Mouse (Mus musculus) midbrain, embryonic 16.5 days (tissue): ENCODE data around the gene Tbc1d4. TPM values are rescaled to one million over a fixed set of nuclear protein-coding genes. Genes with fewer than 3 reads are reported as not detected.

Experiments
- ATAC-seq: fragments of 200-750 bp; cut with Nextera tagmentation; 2 replicates; pipeline ENCODE4 v1.8.0; 2017; ENCODE audit warnings: moderate TSS enrichment
- H3K27ac ChIP-seq: fragments of 300-500 bp; sonication (generic); 2 replicates; pipeline ENCODE4 v1.5.1; 2014; ENCODE audit warnings: mild to moderate bottlenecking, low read length, mixed read lengths
- H3K27me3 ChIP-seq: fragments of 300-500 bp; sonication (generic); 2 replicates; pipeline ENCODE4 v1.6.1; 2014; ENCODE audit warnings: low read depth, low read length, mixed read lengths; ENCODE audit not compliant: control insufficient read depth, insufficient read depth
- H3K36me3 ChIP-seq: fragments of 300-500 bp; sonication (generic); 2 replicates; pipeline ENCODE4 v1.6.1; 2014; ENCODE audit warnings: mild to moderate bottlenecking, low read length, moderate library complexity, mixed read lengths; ENCODE audit not compliant: control insufficient read depth, insufficient read depth
- H3K4me1 ChIP-seq: fragments of 300-500 bp; sonication (generic); 2 replicates; pipeline ENCODE4 v1.6.1; 2014; ENCODE audit warnings: mild to moderate bottlenecking, low read length, mixed read lengths; ENCODE audit not compliant: control insufficient read depth, insufficient read depth
- H3K4me2 ChIP-seq: fragments of 300-500 bp; sonication (generic); 2 replicates; pipeline ENCODE4 v1.6.1; 2014; ENCODE audit warnings: mild to moderate bottlenecking, low read length, mixed read lengths
- H3K4me3 ChIP-seq: fragments of 300-500 bp; sonication (generic); 2 replicates; pipeline ENCODE4 v1.5.1; 2014; ENCODE audit warnings: low read depth, mild to moderate bottlenecking, low read length, moderate library complexity, mixed read lengths
- H3K9ac ChIP-seq: fragments of 300-500 bp; sonication (generic); 2 replicates; pipeline ENCODE4 v1.6.1; 2014; ENCODE audit warnings: low read depth, low read length, mixed read lengths
- H3K9me3 ChIP-seq: fragments of 300-500 bp; sonication (generic); replicated peaks from 2 replicates; pipeline ENCODE4 v1.6.1; 2014; ENCODE audit warnings: mild to moderate bottlenecking, low read length, mixed read lengths; ENCODE audit not compliant: control insufficient read depth, poor library complexity, severe bottlenecking
- WGBS: fragments of 180-500 bp; shearing (Covaris S2); extraction: QIAGEN DNeasy Blood & Tissue Kit; methylation state at CpG from one replicate; pipeline ENCODE4 v1.1.7; 2014; 5-methylcytosine and 5-hydroxymethylcytosine counted together
- polyA plus RNA-seq: library from polyadenylated mRNA; unstranded; fragments of >200 nt; fragmentation: Nextera tagmentation; extraction: Ambion mirVana; gene quantifications from 2 replicates; pipeline ENCODE4 v1.2.1, GENCODE M21; 2015

Tbc1d4 gene
- polyA plus RNA-seq, 1 experiment from 2014 or later = 8.1 TPM

DNA sequence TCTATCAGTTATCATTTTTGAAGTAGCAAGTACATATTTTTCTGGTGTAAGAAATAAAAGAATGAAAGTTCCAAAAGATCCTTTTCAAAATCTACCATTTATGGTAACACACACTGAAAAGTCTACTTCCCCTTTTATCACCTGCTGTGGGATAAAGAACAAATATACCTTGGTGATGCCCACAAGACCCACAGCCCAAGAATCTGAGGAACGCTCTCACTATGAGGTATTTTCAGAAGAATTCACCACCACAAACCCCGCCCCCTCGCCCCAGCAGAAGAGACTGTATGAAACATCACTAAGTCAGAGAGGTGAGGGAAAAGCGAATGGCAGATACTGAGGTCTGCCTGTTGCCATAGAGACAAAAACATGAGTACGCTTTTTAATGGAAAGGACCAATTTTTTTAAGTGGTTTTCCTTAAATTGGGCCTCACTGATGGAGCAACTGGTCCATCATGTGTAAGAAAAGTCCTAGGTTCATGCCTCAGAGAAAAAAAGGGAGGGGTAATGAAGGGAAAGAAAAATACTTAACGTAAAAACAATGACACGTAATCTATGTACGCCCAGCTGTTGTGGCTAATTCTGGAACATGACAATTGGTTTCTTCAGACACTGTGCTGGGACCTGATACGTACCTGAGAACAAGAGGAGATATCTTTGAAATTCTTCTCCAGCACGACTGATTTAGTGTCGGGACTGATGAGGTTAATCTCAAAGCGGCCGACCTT, 104.4 kb downstream of the Tbc1d4 start:
- Histone ChIP-seq H3K27ac (no peak overlapping the region), H3K27me3 (no peaks in the 10 kb centered on the region), H3K4me1 (no peaks in the 10 kb centered on the region), H3K9me3 (no peaks in the 10 kb centered on the region), H3K9ac (no peak overlapping the region), H3K4me2 (no peak overlapping the region), H3K4me3 (no peak overlapping the region), H3K36me3 (no peaks in the 10 kb centered on the region)
- ATAC-seq = no peak
- WGBS = 93% methylated on average over 13 of the region's 13 CpGs

DNA sequence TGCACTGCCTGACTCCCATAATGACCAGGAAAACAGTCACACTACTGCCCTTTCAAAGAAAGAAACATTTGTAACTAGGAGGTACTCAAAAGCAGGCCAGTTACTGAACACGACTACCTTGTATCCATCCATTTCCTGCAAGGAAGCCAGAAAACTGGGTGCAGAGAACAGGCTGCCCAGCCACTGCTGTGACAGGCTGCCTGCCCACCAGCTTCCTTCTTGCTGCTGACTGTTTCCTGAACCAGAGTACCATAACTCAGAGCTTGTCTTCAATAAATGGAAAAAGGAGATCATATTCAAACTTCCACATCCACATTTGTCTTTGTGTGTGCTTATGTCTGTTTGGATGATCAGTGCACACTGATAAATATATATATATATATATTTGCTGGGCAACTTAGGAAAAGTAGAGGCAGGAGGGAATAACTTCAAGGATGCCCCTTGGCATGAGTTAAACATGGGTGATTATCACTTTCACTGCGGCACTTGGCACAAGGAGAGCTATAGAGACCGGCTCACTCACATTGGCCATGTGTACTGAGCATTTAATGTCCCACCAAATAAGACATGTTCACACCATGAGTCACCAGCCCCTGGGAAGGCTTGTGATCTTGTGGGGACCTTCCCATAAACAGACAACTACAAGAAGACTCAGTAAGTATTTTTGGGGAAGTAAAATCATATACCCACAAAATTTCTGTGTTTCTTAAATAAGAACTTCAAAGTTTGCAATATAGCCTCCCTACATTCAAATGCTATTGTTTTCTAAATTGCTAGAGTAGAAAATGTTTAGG, 105.6 kb downstream of the Tbc1d4 start:
- no peak overlapping the region for H3K4me3 ChIP-seq
- WGBS = 88% methylated on average over 3 of the region's 3 CpGs
- H3K9ac ChIP-seq = no peak overlapping the region
- no peaks in the 10 kb centered on the region for H3K9me3 ChIP-seq
- no peaks in the 10 kb centered on the region for H3K27me3 ChIP-seq
- no peak overlapping the region for H3K27ac ChIP-seq
- no peaks in the 10 kb centered on the region for H3K4me1 ChIP-seq
- no peaks in the 10 kb centered on the region for H3K36me3 ChIP-seq
- no peak overlapping the region for H3K4me2 ChIP-seq
- ATAC-seq = no peak

DNA sequence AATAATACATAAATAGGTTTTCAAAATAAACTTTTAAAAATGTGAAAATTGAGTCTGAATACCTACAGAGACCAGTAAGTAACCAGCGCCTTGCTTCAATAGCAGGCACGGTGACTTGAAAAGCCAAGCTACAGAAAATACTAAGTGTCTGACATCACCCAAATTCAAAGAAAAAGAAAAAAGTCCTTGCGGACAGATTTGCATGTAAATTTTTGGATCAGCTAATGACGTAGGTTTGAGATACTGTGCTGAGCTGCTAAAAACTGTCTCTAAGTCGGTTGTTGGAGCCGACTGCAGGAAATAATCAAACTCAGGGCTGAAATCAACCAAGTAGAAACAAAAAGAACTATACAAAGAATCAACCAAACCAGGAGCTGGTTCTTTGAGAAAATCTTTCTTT, 107.1 kb downstream of the Tbc1d4 start:
- H3K27me3 ChIP-seq = no peaks in the 10 kb centered on the region
- no peak overlapping the region for H3K4me3 ChIP-seq
- H3K9ac ChIP-seq = no peak overlapping the region
- no peaks in the 10 kb centered on the region for H3K9me3 ChIP-seq
- H3K27ac ChIP-seq = no peak overlapping the region
- no peaks in the 10 kb centered on the region for H3K36me3 ChIP-seq
- WGBS = 60% methylated on average over 6 of the region's 6 CpGs
- H3K4me2 ChIP-seq = no peak overlapping the region
- ATAC-seq = no peak
- no peaks in the 10 kb centered on the region for H3K4me1 ChIP-seq

DNA sequence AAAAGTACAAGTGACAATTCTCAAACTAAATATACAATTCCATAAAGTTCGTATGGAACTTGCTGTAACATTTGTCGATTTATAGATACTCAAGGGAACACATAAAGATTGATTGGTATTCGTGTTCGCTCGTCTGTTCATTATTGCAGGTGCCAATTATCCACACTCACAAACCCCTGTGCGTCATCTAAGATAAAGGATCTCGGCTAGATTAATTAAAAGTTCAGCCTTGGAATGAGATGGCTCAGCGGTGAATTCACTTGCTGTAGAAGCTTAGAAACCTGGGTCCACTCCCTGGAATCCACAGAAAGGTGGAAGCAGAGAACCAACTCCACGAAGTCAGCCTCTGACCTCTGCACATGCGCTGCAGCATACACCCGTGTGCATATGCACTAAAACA, 107.5 kb downstream of the Tbc1d4 start:
- Histone ChIP-seq H3K27me3 (no peaks in the 10 kb centered on the region), H3K9me3 (no peaks in the 10 kb centered on the region), H3K36me3 (no peaks in the 10 kb centered on the region), H3K4me1 (no peaks in the 10 kb centered on the region), H3K9ac (no peak overlapping the region), H3K27ac (no peak overlapping the region), H3K4me3 (no peak overlapping the region), H3K4me2 (no peak overlapping the region)
- no peak for ATAC-seq
- WGBS = 66% methylated on average over 11 of the region's 11 CpGs

DNA sequence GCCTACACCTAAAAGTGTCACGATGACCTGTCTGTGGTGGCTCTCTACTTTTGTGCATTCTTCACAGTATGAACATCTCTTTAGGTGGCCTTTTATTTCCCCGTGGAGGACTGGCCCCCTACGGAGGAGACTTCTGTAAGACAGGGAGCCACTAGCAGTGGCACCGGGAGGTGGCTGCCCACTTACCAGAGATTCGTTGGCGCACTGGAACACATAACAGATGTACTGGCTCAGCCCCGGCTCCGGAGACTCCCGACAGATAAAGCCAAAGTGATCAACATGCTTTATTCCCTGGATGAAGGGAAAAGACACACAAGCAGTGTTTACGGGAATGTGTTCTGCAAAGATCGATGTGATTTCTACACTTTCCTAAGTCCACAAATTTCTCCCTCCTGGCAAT, 108.2 kb downstream of the Tbc1d4 start:
- no peak overlapping the region for H3K9ac ChIP-seq
- WGBS = 66% methylated on average over 11 of the region's 11 CpGs
- H3K27me3 ChIP-seq = no peaks in the 10 kb centered on the region
- H3K36me3 ChIP-seq = no peaks in the 10 kb centered on the region
- no peak for ATAC-seq
- H3K4me3 ChIP-seq = no peak overlapping the region
- no peak overlapping the region for H3K27ac ChIP-seq
- H3K4me1 ChIP-seq = no peaks in the 10 kb centered on the region
- H3K9me3 ChIP-seq = no peaks in the 10 kb centered on the region
- no peak overlapping the region for H3K4me2 ChIP-seq

DNA sequence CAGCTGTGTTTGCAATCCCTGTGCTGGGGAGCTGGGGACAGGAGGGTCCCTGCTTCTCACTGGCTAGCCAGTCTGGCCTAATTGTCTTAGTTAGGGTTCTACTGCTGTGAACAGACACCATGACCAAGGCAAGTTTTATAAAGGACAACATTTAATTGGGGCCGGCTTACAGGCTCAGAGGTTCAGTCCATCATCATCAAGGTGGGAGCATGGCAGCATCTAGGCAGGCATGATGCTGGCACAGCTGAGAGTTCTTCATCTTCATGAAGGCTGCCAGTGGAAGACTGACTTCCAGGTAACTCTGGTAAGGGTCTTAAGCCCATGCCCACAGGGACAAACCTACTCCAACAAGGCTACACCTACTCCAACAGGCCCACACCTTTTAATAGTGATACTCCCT, 109.2 kb downstream of the Tbc1d4 start:
- no peak overlapping the region for H3K4me2 ChIP-seq
- no peak overlapping the region for H3K27ac ChIP-seq
- WGBS = 100% methylated on average over 1 of the region's 1 CpGs
- no peaks in the 10 kb centered on the region for H3K4me1 ChIP-seq
- no peaks in the 10 kb centered on the region for H3K27me3 ChIP-seq
- no peaks in the 10 kb centered on the region for H3K36me3 ChIP-seq
- no peaks in the 10 kb centered on the region for H3K9me3 ChIP-seq
- no peak for ATAC-seq
- no peak overlapping the region for H3K4me3 ChIP-seq
- H3K9ac ChIP-seq = no peak overlapping the region

DNA sequence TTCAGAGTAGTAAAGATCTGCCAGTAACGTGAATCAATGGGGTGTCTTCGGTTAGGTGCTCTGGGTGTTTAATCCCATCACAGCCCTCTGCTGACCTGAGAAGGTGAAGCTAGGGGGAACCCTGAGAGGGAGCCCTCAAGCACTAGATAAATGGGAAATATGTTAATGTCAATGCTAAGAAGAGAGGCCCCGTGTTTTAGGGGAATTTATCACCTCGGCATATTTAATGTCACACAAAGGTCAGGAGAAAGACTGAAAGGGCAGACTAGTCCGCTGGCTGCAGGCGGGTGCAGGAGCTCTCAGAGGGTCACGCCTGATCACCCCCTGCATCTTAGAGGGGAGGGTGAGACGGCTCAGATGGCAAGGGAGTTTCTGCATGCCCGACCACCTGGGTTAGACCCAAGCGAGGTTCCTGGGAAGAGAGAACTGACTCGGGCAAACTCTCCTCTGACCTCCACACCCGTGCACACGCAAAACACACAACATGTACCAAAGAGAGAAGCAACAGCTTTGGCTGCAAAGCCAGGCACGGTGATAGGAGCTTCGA, 120.7 kb downstream of the Tbc1d4 start:
- Histone ChIP-seq H3K9me3 (no peaks in the 10 kb centered on the region), H3K27ac (no peak overlapping the region), H3K27me3 (no peaks in the 10 kb centered on the region), H3K9ac (no peak overlapping the region), H3K36me3 (no peaks in the 10 kb centered on the region), H3K4me3 (no peak overlapping the region), H3K4me1 (no peaks in the 10 kb centered on the region), H3K4me2 (no peak overlapping the region)
- ATAC-seq = no peak
- 55% methylated on average over 15 of the region's 15 CpGs for WGBS

DNA sequence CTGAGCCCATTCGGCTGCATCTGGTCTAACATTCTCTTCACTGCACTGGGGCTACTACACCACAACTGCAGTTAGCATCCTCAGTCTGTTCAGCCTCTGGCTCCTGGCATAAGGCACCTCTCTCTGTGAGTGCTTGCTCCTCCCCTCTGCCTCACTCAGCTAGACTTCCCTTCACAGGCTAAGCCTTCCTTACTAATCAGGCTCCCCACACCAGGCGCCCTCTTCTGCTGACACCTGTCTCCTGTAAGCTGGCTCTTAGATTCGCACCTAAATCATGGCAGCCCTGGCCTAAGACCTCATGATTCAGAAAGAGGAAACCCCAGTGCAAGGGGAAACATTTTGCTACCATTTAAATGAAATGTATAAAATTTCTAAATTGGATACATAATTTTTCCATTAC, 122.4 kb downstream of the Tbc1d4 start:
- H3K27ac ChIP-seq = no peak overlapping the region
- 65% methylated on average over 3 of the region's 3 CpGs for WGBS
- no peak overlapping the region for H3K4me3 ChIP-seq
- H3K4me2 ChIP-seq = no peak overlapping the region
- no peaks in the 10 kb centered on the region for H3K27me3 ChIP-seq
- H3K4me1 ChIP-seq = no peaks in the 10 kb centered on the region
- H3K9ac ChIP-seq = no peak overlapping the region
- ATAC-seq = no peak
- no peaks in the 10 kb centered on the region for H3K36me3 ChIP-seq
- H3K9me3 ChIP-seq = no peaks in the 10 kb centered on the region

DNA sequence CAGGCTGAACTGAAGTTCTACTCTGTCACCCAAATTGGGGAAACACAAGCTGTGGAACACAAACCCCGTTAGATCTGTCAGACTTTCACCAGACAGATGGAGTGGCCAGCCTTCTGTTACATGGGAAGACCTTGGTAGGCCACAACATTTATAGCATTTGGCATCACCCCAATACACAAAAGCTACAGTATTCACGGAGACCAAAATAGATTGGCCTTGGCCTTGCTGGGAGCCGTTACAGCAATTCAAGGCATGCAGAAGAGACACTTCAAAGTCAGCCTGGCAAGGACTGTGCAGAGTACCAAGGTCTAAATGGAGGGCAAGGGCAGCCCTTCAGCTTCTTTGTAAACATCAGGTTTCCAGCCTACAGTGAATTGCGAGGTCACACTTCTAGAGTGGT, 125.8 kb downstream of the Tbc1d4 start:
- H3K4me1 ChIP-seq = no peaks in the 10 kb centered on the region
- no peaks in the 10 kb centered on the region for H3K27me3 ChIP-seq
- WGBS = 85% methylated on average over 4 of the region's 4 CpGs
- no peak overlapping the region for H3K27ac ChIP-seq
- H3K9me3 ChIP-seq = no peaks in the 10 kb centered on the region
- no peak overlapping the region for H3K9ac ChIP-seq
- H3K4me3 ChIP-seq = no peak overlapping the region
- no peaks in the 10 kb centered on the region for H3K36me3 ChIP-seq
- H3K4me2 ChIP-seq = no peak overlapping the region
- ATAC-seq = no peak
